Mouse (Mus musculus): ENCODE measurements around the gene Adrm1.

Gene Adrm1

DNA sequence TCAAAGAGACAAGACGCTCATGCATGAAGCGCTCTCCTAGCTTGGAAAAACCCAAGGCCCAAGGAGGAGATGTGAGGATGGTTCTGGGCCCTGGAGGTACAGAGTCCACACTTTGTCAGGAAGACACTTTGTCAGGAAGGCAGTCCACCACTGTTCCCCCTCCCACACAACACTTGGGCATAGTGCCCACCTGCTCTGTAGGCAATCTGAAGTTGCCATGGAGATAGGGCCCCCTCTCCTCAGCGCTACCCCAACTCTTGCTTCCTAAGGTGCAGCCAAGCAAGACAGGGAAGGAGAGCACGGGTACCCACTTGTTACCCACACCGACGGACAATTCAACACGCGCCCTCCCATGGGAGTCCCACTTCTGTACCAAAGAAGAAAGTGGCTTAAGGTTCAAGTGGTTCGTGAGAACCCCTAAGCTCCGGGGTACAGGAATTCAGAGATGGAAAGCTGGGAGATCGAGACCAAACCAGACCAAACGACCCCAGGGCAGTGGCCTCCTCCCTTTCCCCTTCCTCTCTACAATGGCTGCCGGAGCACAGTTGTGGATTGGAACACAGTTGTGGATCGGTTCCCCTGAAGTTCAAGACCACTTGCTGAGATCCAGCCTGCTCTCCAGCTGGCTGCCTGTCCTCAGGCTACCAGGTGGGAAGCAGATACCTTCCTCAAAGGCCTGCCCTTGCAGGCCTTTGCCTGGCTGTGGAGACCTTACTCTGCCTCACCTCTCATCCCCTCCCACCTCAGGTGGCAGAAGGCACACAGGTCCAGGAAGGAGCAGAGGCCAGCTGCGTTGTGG lies 48.1 kb downstream of the Adrm1 start:
- peak in 1 of 2 experiments; percentile 49 for DNase-seq

DNA sequence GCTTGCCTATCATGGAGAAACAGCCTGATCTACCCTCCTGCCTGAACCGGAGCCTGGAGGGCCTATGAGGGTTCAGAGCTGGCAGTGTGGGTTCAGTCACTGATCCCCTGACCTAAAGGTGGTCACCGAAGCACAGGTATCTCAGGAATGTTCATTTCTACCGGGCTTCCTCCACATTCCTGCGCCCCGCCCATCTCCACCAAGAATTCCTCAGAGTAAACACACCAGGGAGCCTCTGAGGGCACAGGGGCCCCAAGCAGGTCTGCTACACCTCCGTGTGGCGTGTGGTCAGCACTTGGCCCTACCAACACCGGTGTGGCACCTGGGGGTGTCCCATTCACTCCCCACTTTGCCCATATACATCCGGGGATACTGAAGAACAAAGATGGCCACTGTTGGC lies 48.9 kb downstream of the Adrm1 start:
- peak; percentile 48 to 61 for DNase-seq

DNA sequence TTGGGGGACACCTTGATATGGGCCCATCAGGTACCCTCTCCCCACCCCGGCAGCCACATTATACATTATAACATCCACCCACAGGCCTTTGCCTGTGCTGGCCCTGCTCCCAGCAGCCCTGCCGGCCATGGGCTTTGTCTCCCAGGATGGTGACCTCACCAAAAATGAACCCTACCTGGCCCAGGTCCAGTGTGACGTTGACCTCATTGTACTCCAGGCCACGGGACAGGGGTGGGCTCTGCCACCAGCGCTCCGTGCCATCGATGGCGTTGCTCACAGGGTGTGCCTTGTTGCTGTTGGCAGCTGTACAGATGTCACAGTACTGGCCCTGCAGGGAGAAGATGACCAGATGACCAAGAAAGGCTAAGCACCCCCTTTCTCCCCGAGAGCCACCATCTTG lies 49.8 kb downstream of the Adrm1 start:
- DNase-seq = peak; percentile 58 to 74

GRCm38 (mm10) chr2:180222250-180222649 lies 51.0 kb downstream of the Adrm1 start:
- peak; percentile 50 to 75 for DNase-seq

- no peak for DNase-seq
Observed at GRCm38 (mm10) chr2:180224647-180225043, 53.4 kb downstream of the Adrm1 start.

DNA sequence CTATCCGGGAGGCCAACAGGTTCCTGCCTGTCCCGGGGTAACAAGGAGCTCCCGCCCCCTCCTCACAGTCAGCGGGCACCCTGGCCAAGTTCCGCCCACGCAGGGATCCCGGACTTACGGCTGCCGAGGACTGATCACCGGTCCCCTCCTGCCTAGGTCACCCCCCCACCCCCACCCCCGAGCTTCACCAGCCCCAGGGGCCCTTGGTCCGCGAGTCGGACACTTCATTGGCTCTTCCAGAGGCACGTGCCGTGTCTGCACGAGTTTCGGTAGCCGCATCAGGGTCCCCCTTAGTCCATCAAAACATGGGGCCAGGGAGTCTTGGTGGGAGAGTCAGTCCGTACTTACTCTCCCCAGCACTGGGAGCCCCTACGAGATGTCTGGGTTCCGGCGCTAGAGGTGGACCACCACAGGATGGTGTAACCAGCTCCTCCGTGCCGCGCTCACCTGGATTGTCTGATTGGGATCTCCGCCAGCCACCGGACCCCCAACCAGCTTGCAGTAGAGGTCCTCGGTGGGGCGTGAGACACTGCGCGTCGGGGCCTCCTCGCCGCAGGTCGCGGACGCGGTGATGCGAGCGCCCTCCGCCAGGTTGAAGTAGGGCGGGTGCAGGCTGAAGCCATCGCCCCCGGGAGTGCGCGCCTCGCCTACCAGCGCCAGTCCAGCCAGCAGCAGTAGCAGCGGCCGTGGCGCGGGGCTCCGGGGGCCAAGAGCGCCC lies 53.9 kb downstream of the Adrm1 start:
- DNase-seq = peak; percentile 67 to 76
